Mouse (Mus musculus) olfactory bulb, adult 2 months (tissue): ENCODE results near the gene Insm1. TPM values are rescaled to one million over a fixed set of nuclear protein-coding genes. Genes with fewer than 3 reads are reported as not detected.

Source experiments
- H3K27ac ChIP-seq: fragments of 200-500 bp; 2 replicates; pipeline ENCODE4 v1.5.1; 2012; ENCODE audit warnings: low read depth, low read length; ENCODE audit not compliant: insufficient read depth
- H3K4me1 ChIP-seq: fragments of 200-500 bp; 2 replicates; pipeline ENCODE4 v1.6.1; 2012; ENCODE audit warnings: low read length; ENCODE audit not compliant: control insufficient read depth, insufficient read depth
- H3K4me3 ChIP-seq: fragments of 200-500 bp; 2 replicates; pipeline ENCODE4 v1.5.1; 2012; ENCODE audit warnings: mild to moderate bottlenecking, low read depth, low read length, moderate library complexity; ENCODE audit not compliant: insufficient read depth
- CTCF ChIP-seq: fragments of 200-500 bp; IDR thresholded peaks from 2 replicates; pipeline ENCODE4 v1.5.1; 2012; ENCODE audit warnings: low read depth, mild to moderate bottlenecking, low read length, moderate library complexity; ENCODE audit not compliant: insufficient read depth
- POLR2A ChIP-seq: fragments of 200-500 bp; IDR thresholded peaks from 2 replicates; pipeline ENCODE4 v1.6.1; 2012; ENCODE audit warnings: mild to moderate bottlenecking, low read depth, low read length, moderate library complexity; ENCODE audit not compliant: insufficient read depth
- WGBS: fragments of 180-500 bp; shearing (Covaris S2); methylation state at CpG from one replicate; pipeline ENCODE4 v1.1.7; 2018; 5-methylcytosine and 5-hydroxymethylcytosine counted together
- polyA plus RNA-seq: library from polyadenylated mRNA; stranded (reverse); fragments of >200 nt; gene quantifications from 2 replicates; pipeline ENCODE4 v1.2.4, GENCODE M21; 2012; ENCODE audit warnings: low replicate concordance; ENCODE audit not compliant: missing spikeins, insufficient read depth, insufficient read length

Gene Insm1
- polyA plus RNA-seq, 1 experiment: not detected

- Histone ChIP-seq H3K4me3 (no peak overlapping the region), H3K27ac (no peak overlapping the region), H3K4me1 (peaks cover 4% of the 10 kb centered on the region; the same call in 1 of the 2 replicates)
- TF ChIP-seq POLR2A (no peak), CTCF (no peak)
- 94% methylated on average over 3 of the region's 3 CpGs for WGBS
Measured at GRCm38 (mm10) chr2:146266539-146266938, 44.8 kb downstream of the Insm1 start.
